Comparison of ENCODE assay signal across 9 mouse cellular contexts in the genomic region with DNA sequence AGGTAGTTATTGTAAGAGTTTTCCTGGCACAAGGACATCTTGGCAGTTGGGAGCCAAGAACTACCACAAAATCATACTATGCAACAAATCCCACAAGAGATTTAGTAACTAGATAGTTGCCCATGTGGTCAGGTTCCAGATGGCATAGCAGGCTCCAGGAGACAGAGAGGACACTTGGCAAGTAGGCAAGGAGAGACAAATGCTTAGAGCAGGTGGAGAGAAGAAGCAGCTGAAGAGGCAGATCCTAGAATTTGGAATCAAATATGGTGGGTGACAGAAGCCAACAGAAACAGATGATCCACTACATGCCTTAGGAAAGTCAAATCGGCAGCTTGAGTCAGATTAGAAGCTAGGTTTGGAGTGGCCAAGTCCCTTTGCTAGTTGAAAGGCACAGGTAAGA.
"Had no signal": no experiment of that assay in that cellular context is flagged by ENCODE, and none has a peak within 500 bp of the region (broad histone marks: within the 10 kb centered on the region; RNA-seq: fewer than 3 reads in every experiment).

No protein-coding gene starts in this region.

- DNase-seq: kidney, postnatal 10 days; kidney, postnatal 36 days; liver, embryonic 13.5 days; lung, adult 2 months; lung, postnatal 14 days; lung, postnatal 4 days; midbrain, embryonic 14.5 days; thymus, adult 18-20 months; thymus, postnatal 36 days had no signal
